Mouse (Mus musculus) heart, postnatal 14 days (tissue): ENCODE measurements around the gene Zbtb42. TPM values are rescaled to one million over a fixed set of nuclear protein-coding genes. Genes with fewer than 3 reads are reported as not detected.

ENCODE experiments used
- DNase-seq, 2 experiments: peaks; one replicate each; pipeline ENCODE4 v3.0.0; 2021 to 2022
- intact Hi-C: fragments of 180-260 bp; cut with DNase I; formaldehyde crosslinking; loops from one replicate; pipeline ENCODE4 v1.15.1; 2025
- total RNA-seq, 2 experiments: library from RNA; stranded (reverse); gene quantifications; 2 replicates each; pipeline ENCODE4 v1.2.3; 2021

Gene Zbtb42
- total RNA-seq, 2 experiments from 2014 or later, result 5.8 to 7.2 TPM

GRCm38 (mm10) chr12:112660576-112661326 lies 17.9 kb upstream of the Zbtb42 start:
- intact Hi-C loops, result loop anchor here (2.0 kb wide), 1 partner anchor 46 kb away; no protein-coding TSS in a partner anchor
- no peak for DNase-seq

GRCm38 (mm10) chr12:112661327-112661605 lies 17.4 kb upstream of the Zbtb42 start:
- DNase-seq, result no peak
- intact Hi-C loops, result loop anchor here (2.0 kb wide), 1 partner anchor 46 kb away; no protein-coding TSS in a partner anchor

- intact Hi-C loops, result loop anchor here (2.0 kb wide), 1 partner anchor 45 kb away; no protein-coding TSS in a partner anchor
- DNase-seq, result no peak
These were observed 16.8 kb upstream of the Zbtb42 start for GRCm38 (mm10) chr12:112661851-112662250.

- intact Hi-C loops, result no loop called here
- DNase-seq, result no peak
These were observed 15.3 kb upstream of the Zbtb42 start for GRCm38 (mm10) chr12:112663303-112663702.

GRCm38 (mm10) chr12:112663716-112664115 lies 14.9 kb upstream of the Zbtb42 start:
- no peak for DNase-seq
- intact Hi-C loops, result no loop called here

- intact Hi-C loops, result no loop called here
These were observed 14.5 kb upstream of the Zbtb42 start for GRCm38 (mm10) chr12:112664124-112664523.

GRCm38 (mm10) chr12:112664656-112665055 lies 14.0 kb upstream of the Zbtb42 start:
- intact Hi-C loops, result no loop called here

More at GRCm38 (mm10) chr12:112664124-112664523, 14.5 kb upstream of the Zbtb42 start:
- no peak for DNase-seq

GRCm38 (mm10) chr12:112665445-112665844 lies 13.2 kb upstream of the Zbtb42 start:
- intact Hi-C loops, result no loop called here
- DNase-seq, result peak; percentile 70 to 73

More at GRCm38 (mm10) chr12:112664656-112665055, 14.0 kb upstream of the Zbtb42 start:
- no peak for DNase-seq

GRCm38 (mm10) chr12:112665881-112666544 lies 12.6 kb upstream of the Zbtb42 start:
- intact Hi-C loops, result no loop called here
- DNase-seq, result no peak

- intact Hi-C loops, result no loop called here
- DNase-seq, result peak; percentile 64 to 68
These were observed 10.9 kb upstream of the Zbtb42 start for GRCm38 (mm10) chr12:112667619-112668297.

GRCm38 (mm10) chr12:112670718-112671393 lies 7.8 kb upstream of the Zbtb42 start:
- intact Hi-C loops, result no loop called here
- peak; percentile 68 to 83 for DNase-seq

- DNase-seq, result no peak
- intact Hi-C loops, result no loop called here
These were observed 6.7 kb upstream of the Zbtb42 start for GRCm38 (mm10) chr12:112671891-112672290.

GRCm38 (mm10) chr12:112672744-112673575 lies 5.7 kb upstream of the Zbtb42 start:
- intact Hi-C loops, result no loop called here
- peak; percentile 53 to 61 for DNase-seq

GRCm38 (mm10) chr12:112673576-112674091 lies 5.0 kb upstream of the Zbtb42 start:
- peak; percentile 65 to 66 for DNase-seq
- intact Hi-C loops, result loop anchor here (2.0 kb wide), 1 partner anchor 15 kb away; no protein-coding TSS in a partner anchor

GRCm38 (mm10) chr12:112674132-112675011 lies 4.3 kb upstream of the Zbtb42 start, which contains the start of gene Akt1:
TSS of gene Akt1 (minus strand) at chr12:112674884.
- intact Hi-C loops, result loop anchor here (2.0 kb wide), 1 partner anchor 16 kb away; no protein-coding TSS in a partner anchor
- DNase-seq, result peak; percentile 68 to 85

GRCm38 (mm10) chr12:112675245-112676035 lies 3.2 kb upstream of the Zbtb42 start:
- intact Hi-C loops, result loop anchor here (2.0 kb wide), 1 partner anchor 17 kb away; no protein-coding TSS in a partner anchor
- peak; percentile 87 to 91 for DNase-seq

GRCm38 (mm10) chr12:112677076-112677475 lies 1.6 kb upstream of the Zbtb42 start:
- no peak for DNase-seq
- intact Hi-C loops, result no loop called here
